Mouse (Mus musculus): ENCODE measurements around the gene Gm10563. TPM values are rescaled to one million over a fixed set of nuclear protein-coding genes. Genes with fewer than 3 reads are reported as not detected.
A peak's percentile ranks its signal among the peaks of the same experiment; 100 is the strongest.
"Not testable (repeated sequence)": the region's sequence is repeated elsewhere in the genome, so short reads cannot be mapped to it uniquely, and the experiment has no call there.

Gene Gm10563
- polyA plus RNA-seq (2016; fragmentation: Nextera tagmentation; extraction: Ambion mirVana), result not detected in 2 replicates

DNA sequence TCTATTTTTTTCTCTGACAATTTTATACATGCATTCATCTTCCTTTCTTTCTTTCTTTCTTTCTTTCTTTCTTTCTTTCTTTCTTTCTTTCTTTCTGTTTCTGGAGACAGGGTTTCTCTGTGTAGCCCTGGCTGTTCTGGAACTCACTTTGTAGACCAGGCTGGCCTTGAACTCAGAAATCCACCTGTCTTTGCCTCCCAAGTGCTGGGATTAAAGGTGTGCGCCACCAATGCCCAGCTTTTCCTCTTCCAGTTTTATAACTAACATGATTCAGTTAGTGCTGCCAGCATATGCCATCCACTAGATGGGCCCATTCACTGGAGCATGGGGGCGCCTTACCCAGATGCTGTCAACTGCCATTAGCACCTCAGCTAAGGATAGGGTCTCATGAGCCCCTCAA lies at the start of gene Gm10563:
Gene Gm10563, minus strand, starts transcription at position 101 of the 400 bp plus-strand sequence.
- not testable (repeated sequence) for H3K9me3 ChIP-seq; H3K27me3 ChIP-seq (ENCODE audit: insufficient read depth, poor library complexity, severe bottlenecking); H3K27ac ChIP-seq; H3K4me3 ChIP-seq; H3K4me1 ChIP-seq; DNase-seq (ENCODE audit: low spot score)
- WGBS, result 93% methylated on average over 2 of the region's 2 CpGs
- H3K36me3 ChIP-seq, result peaks cover 89% of the 10 kb centered on the region

DNA sequence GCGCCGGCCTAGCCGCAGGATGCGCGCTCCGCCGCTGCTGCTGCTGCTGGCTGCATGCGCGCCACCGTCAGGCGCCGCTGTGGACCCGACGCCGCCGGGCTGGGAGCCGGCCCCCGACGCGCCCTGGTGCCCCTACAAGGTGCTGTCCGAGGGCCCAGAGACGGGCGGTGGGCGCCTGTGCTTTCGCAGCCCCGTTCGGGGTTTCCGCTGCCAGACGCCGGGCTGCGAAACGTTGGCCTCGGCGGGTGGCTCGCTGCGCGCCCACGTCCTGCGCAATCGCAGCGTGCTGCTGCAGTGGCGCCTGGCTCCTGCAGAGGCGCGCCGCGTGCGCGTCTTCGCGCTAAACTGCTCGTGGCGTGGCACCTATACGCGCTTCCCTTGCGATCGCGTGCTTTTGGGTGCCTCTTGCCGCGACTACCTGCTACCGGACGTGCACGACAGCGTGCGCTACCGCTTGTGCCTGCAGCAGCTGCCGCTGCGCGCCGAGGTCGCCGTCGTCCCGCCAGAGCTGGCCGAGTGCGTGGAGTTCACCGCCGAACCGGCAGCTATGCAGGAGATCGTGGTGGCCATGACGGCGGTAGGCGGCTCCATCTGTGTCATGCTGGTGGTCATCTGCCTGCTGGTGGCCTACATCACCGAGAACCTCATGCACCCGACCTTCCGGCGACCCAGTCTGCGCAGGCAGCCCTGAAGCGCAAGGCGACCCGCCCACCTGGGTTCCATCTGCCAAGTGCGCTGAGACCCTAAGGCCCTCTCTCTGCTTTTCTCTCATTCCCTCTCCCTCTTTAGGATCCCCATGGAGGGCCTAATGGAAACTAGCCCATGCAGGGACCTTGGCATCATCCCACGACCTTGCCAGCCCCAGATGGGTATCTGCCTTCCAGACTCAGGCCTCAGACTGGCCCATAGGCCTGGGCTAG lies 49.5 kb upstream of the Gm10563 start:
- H3K4me3 ChIP-seq, result peak overlapping the region; percentile 79
- no peaks in the 10 kb centered on the region for H3K9me3 ChIP-seq
- DNase-seq (ENCODE audit: low spot score), result no peak
- H3K36me3 ChIP-seq, result no peaks in the 10 kb centered on the region
- 2% methylated on average over 92 of the region's 92 CpGs for WGBS
- peak overlapping the region; percentile 86 for H3K27ac ChIP-seq
- peaks cover 53% of the 10 kb centered on the region for H3K27me3 ChIP-seq (ENCODE audit: insufficient read depth, poor library complexity, severe bottlenecking)
- peaks cover 27% of the 10 kb centered on the region for H3K4me1 ChIP-seq

DNA sequence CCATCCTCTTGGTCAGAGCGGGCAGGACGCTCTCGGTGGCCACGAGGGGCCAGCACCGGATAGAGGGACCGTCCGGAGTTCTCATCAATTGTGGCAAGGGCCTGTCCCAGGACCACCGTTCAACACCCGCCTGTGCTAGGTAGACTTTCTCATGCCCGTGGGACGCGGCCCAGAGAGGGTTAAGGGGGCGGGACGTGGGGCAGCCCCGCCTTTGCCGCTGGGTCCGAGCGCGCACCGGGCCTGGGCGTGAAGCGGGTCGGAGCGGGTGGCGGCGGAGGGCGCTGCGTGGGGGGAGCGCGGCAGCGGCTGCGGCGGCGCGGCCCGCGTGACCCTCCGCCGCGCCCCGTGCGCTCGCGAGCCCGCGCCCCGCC lies 48.9 kb upstream of the Gm10563 start, which contains the start of gene Fndc10:
Gene Fndc10, plus strand, starts transcription at position 232 of the 371 bp plus-strand sequence.
- peak within 1 kb of the TSS; percentile 86 for H3K27ac ChIP-seq
- H3K4me3 ChIP-seq, result peak within 1 kb of the TSS; percentile 79
- H3K4me1 ChIP-seq, result peaks cover 27% of the 10 kb centered on the region
- no peak for DNase-seq (ENCODE audit: low spot score)
- H3K9me3 ChIP-seq, result no peaks in the 10 kb centered on the region
- H3K27me3 ChIP-seq (ENCODE audit: insufficient read depth, poor library complexity, severe bottlenecking), result peaks cover 53% of the 10 kb centered on the region
- WGBS, result 2% methylated on average over 47 of the region's 47 CpGs
- no peaks in the 10 kb centered on the region for H3K36me3 ChIP-seq

DNA sequence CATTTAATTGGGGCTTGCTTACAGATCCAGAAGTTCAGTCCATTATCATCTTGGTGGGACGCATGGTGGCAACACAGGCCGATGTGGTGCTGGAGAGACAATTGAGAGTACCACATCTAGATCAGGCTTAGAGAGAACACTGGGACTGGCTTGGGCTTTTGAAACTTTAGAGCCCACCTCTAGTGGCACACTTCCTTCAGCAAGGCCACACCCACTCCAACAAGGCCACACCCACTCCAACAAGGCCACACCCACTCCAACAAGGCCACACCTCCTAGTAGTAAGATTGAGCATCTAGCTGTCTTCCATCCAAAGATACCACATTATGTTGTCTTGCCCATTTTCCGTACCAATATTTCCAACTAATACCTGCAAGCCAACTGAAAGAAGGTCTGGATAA lies 47.2 kb upstream of the Gm10563 start:
- Histone ChIP-seq H3K9me3 (no peaks in the 10 kb centered on the region), H3K4me3 (no peak overlapping the region), H3K27me3 (ENCODE audit: insufficient read depth, poor library complexity, severe bottlenecking) (peaks cover 53% of the 10 kb centered on the region), H3K4me1 (peaks cover 27% of the 10 kb centered on the region), H3K36me3 (no peaks in the 10 kb centered on the region), H3K27ac (no peak overlapping the region)
- WGBS, result 93% methylated on average over 3 of the region's 3 CpGs
- DNase-seq (ENCODE audit: low spot score), result no peak

DNA sequence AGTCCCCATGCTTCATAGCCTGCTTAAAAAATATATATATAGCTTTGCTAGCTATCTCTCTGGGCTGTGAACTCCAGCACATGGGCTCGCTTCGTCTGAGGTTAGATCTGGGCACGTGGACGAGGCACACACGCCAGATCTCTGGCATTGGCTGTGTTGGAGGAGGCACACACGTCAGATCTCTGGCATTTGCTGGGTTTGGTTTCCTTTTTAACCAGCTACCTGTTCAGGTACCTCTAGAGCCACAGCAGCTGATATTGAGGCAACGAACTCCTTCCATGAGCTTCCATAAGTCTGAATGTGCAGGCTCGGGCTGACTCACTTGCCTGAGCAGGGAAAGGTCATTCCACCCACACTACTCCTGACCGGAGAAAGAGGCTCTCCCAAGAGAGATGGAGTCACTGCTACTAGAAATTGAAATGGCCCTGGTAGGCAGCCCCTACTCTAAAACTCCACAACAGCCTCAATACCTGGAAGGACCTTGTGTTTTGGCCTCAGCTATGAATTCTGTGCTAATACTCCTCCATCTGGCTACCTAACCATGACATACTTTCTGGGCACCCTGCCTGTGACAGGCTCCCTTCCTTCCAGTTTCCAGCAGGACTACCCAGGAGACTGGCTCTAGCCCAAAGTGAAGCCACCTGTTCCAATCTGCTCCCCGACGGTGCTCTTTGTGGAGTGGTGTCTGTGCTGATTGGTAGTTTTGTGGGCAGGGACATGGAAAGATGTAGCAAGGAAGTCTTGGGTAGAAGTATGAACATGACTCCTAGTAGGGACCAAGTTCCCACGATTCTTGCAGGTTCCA lies 45.6 kb upstream of the Gm10563 start:
- no peaks in the 10 kb centered on the region for H3K9me3 ChIP-seq
- H3K27me3 ChIP-seq (ENCODE audit: insufficient read depth, poor library complexity, severe bottlenecking), result peaks cover 41% of the 10 kb centered on the region
- no peak for DNase-seq (ENCODE audit: low spot score)
- no peaks in the 10 kb centered on the region for H3K36me3 ChIP-seq
- H3K4me3 ChIP-seq, result no peak overlapping the region
- H3K4me1 ChIP-seq, result peaks cover 19% of the 10 kb centered on the region
- WGBS, result 80% methylated on average over 12 of the region's 12 CpGs
- no peak overlapping the region for H3K27ac ChIP-seq

DNA sequence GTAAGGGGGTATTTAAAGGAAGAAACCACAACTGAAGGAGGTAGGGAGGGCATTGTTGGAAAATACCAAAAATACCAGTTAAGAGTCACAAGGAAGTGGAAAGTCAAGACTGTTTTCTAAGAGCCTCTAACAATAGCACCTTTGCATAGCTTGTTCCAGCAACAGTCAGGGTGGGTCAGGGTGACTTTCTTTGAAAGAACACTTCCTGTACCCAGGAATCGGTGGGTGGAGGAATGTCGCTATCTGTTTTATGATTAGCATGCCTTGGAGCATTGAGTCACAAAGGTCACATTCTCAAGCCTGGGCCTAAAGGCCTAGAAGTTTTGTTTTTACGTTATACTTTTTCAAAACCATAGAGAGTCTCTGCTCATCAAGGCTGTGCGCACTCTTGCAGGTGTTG lies 42.6 kb upstream of the Gm10563 start:
- H3K9me3 ChIP-seq; H3K36me3 ChIP-seq; H3K27ac ChIP-seq; H3K4me1 ChIP-seq; DNase-seq (ENCODE audit: low spot score); H3K4me3 ChIP-seq: not testable (repeated sequence)
- WGBS, result 76% methylated on average over 4 of the region's 4 CpGs
- H3K27me3 ChIP-seq (ENCODE audit: insufficient read depth, poor library complexity, severe bottlenecking), result peaks cover 12% of the 10 kb centered on the region

DNA sequence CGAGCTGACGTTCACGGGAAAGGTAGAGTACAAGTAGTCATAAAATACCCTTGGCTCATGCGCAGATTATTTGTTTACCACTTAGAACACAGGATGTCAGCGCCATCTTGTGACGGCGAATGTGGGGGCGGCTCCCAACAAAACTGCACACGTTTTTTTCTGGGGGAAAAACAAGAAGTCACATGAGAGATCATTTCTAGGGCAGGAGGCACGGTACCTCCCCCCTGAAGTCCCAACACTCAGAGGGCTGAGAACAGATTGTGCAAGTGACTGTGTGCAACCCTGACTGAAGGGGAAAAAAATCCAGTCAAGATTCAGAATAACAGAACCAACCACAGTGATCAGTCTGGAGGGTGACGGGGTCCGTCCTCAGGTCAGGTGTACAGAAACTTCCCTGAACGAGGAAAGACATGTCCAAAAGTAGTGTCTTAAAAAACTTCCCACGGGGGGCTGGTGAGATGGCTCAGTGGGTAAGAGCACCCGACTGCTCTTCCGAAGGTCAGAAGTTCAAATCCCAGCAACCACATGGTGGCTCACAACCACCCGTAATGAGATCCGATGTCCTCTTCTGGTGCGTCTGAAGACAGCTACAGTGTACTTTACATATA lies 38.6 kb upstream of the Gm10563 start:
- WGBS, result 88% methylated on average over 16 of the region's 19 CpGs

DNA sequence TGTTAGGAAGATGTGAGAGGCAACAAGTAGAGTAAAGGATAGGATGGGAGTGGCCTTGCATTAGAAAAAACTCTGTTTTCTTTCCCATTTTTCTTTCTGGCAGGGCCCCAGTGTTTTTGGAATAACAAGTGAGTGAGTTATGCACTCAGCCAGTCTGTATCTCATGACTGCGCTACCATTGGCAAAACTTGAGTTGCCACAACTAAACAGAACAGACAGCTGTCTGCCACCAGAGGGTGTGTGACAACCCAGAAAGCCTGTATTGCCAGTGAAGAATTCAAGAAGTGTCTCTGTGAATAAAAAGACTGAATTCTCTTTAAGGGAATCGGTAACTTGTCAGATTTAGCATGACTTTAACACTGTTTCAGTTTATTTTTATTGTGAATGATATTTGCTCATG lies 30.8 kb upstream of the Gm10563 start:
- H3K4me3 ChIP-seq, result no peak overlapping the region
- H3K36me3 ChIP-seq, result no peaks in the 10 kb centered on the region
- no peaks in the 10 kb centered on the region for H3K4me1 ChIP-seq
- WGBS, result 84% methylated on average over 2 of the region's 2 CpGs
- no peaks in the 10 kb centered on the region for H3K9me3 ChIP-seq
- DNase-seq (ENCODE audit: low spot score), result no peak
- H3K27ac ChIP-seq, result no peak overlapping the region
- H3K27me3 ChIP-seq (ENCODE audit: insufficient read depth, poor library complexity, severe bottlenecking), result no peaks in the 10 kb centered on the region

More for the DNA sequence above, 38.6 kb upstream of the Gm10563 start:
- not testable (repeated sequence) for DNase-seq (ENCODE audit: low spot score); H3K4me1 ChIP-seq; H3K4me3 ChIP-seq; H3K27ac ChIP-seq; H3K27me3 ChIP-seq (ENCODE audit: insufficient read depth, poor library complexity, severe bottlenecking); H3K36me3 ChIP-seq; H3K9me3 ChIP-seq

DNA sequence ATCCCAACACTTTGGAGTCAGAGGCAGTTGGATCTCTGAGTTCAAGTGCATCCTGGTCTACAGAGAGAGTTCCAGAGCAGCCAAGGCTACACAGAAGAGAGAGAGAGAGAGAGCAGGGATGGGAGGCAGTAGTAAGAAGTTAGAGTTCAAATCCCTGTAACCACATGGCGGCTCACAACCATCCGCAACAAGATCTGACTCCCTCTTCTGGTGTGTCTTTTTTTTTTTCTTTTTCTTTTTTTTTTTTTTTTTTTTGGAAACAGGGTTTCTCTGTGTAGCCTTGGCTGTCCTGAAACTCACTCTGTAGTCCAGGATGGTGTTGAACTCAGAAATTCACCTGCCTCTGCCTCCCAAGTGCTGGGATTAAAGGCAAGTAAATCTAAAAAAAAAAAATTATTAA lies 26.9 kb upstream of the Gm10563 start:
- Histone ChIP-seq H3K9me3 (no peaks in the 10 kb centered on the region), H3K4me3 (no peak overlapping the region), H3K36me3 (no peaks in the 10 kb centered on the region), H3K4me1 (peaks cover 13% of the 10 kb centered on the region; the same call in 1 of the 2 replicates), H3K27ac (no peak overlapping the region), H3K27me3 (ENCODE audit: insufficient read depth, poor library complexity, severe bottlenecking) (no peaks in the 10 kb centered on the region)
- WGBS, result 65% methylated on average over 2 of the region's 2 CpGs
- DNase-seq (ENCODE audit: low spot score), result no peak

DNA sequence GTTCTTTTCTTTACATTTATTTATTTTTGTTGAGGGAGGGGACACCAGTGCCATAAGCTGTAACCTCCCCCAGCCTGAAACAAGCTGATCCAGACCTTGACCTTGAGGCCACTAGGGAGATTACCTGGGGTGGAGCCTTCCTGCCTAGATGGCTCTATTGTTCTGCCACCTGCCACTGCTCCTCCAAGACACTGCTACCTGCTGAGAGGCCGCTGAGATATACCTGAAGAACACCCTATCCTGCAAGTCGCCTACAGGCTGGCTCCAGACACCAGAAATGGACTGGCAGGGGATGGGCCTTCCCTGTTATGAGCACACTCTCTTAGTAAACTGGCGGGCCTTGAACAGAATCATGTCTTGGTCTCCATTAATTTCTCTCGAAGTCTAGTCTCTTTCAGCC lies 25.0 kb upstream of the Gm10563 start:
- not testable (repeated sequence) for H3K36me3 ChIP-seq; DNase-seq (ENCODE audit: low spot score); H3K4me3 ChIP-seq; H3K9me3 ChIP-seq; H3K27me3 ChIP-seq (ENCODE audit: insufficient read depth, poor library complexity, severe bottlenecking); H3K27ac ChIP-seq
- 61% methylated on average over 4 of the region's 4 CpGs for whole genome bisulfite sequencing
- peaks cover 13% of the 10 kb centered on the region; the same call in 1 of the 2 replicates for H3K4me1 ChIP-seq

DNA sequence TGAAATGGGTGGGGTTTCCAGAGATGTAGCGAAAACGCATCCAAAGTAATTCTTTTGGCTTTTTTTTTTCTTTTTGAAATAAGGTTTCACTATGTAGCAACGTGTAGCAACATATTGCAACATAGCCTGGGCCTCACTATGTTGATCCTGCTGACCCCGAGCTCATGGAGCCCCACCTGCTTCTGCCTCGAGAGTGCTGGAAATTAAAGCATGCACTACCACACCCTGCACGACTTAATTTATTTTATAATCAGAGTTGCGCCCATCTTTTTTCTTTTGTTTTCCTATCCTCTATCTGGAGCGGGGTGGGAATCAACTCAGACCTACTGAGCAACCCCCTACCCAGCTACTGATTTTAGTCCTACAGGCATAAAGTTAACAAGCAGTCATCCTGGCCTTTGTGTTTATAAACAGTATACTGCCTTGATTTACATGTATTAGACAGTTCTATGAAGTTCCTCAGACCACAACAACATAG lies 24.4 kb upstream of the Gm10563 start:
- no peaks in the 10 kb centered on the region for H3K27me3 ChIP-seq (ENCODE audit: insufficient read depth, poor library complexity, severe bottlenecking)
- DNase-seq (ENCODE audit: low spot score), result no peak
- peaks cover 13% of the 10 kb centered on the region; the same call in 1 of the 2 replicates for H3K4me1 ChIP-seq
- WGBS, result 4% methylated on average over 8 of the region's 8 CpGs
- H3K9me3 ChIP-seq, result no peaks in the 10 kb centered on the region
- peaks cover 7% of the 10 kb centered on the region; the same call in 1 of the 2 replicates for H3K36me3 ChIP-seq
- H3K27ac ChIP-seq, result peak overlapping the region; percentile 90; the same call in 1 of the 2 replicates
- peak overlapping the region; percentile 96 for H3K4me3 ChIP-seq

DNA sequence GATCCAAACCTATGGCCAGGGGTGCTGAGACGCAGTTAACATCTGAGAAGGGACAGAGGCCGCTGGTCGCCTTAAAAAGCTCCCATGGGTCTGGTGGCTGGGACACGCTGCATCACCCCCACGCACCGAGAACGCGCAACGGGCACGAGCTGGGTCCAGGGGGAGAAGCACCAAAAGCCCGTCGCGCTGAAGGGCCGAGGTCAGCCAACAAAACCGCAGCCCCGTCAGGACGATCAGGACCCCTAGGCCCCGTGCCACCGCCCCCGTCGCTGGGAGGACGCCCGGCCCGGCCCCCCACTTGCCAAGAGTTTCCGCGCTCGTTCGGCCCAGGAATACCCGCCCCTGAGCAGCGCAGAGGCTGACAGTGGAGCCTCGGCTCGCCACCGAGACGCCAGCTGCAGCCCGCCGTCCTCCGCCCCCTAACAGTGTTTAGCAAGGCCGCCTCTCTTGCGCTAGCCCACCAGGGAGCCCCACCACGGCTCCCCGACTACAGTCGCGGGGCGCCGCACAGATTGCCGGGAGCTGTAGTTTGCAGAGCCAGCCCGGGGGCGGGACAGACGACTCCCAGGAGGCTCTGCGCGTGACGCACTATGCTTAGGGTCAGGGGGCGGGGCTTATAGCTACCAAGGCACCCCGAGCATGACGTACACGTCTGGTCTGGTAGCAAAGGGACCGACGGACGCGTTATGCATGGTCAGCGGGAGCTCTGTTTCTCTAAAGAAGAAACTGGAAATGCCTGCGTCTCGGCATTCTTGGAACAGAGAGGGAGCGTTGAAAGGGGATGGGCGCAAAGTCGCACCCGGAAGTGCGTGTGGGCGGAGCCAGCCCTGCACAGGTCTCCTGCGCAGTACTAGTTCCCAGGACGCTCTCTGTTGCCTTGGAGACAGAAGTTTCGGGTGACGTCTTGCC lies 23.7 kb upstream of the Gm10563 start, which contains the start of gene Mib2:
Gene Mib2, minus strand, starts transcription at position 510 of the 909 bp plus-strand sequence.
- peaks cover 13% of the 10 kb centered on the region; the same call in 1 of the 2 replicates for H3K4me1 ChIP-seq
- WGBS, result under 1% methylated on average over 73 of the region's 73 CpGs
- H3K9me3 ChIP-seq, result no peaks in the 10 kb centered on the region
- peak within 1 kb of the TSS; percentile 96 for H3K4me3 ChIP-seq
- DNase-seq (ENCODE audit: low spot score), result peak; percentile 99
- peaks cover 10% of the 10 kb centered on the region; the same call in 1 of the 2 replicates for H3K36me3 ChIP-seq
- H3K27ac ChIP-seq, result peak within 1 kb of the TSS; percentile 90
- H3K27me3 ChIP-seq (ENCODE audit: insufficient read depth, poor library complexity, severe bottlenecking), result no peaks in the 10 kb centered on the region
